Mouse (Mus musculus): ENCODE results near the gene Mb21d2. TPM values are rescaled to one million over a fixed set of nuclear protein-coding genes. Genes with fewer than 3 reads are reported as not detected.

Mb21d2 gene
- total RNA-seq, 2 experiments from 2014 or later, result 11.4 to 12.5 TPM

DNA sequence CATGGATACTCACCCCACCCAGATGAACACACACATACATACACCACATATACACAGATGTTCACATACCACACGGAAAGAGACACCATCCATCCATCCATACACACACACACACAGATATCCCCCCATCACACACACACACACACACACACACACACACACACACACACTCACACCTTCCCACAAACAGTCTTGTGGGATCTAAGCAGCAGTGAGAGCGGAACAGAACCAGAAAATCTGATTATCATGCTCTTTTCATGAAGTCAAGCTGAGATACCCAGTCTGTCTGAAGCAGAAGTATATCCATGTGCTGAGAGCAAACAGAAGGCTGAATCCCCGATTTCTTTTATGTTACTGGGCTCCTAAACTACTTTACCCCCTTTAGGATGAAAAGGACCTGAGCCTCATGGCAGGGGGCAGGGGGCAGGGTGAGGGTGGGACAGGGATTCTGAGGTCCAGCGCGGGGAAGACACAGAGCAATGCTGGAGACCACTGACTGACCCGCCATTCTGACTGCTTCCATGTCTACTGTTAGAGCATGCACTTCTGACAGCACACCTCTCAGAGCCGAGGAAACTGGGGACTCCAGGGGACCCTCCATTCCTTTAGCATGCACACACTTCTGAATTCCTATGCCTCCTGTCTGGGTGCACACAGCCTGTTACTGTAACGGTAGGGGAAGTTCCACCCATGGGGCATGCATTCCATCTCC, 62.7 kb downstream of the Mb21d2 start:
- DNase-seq (ENCODE audit: low spot score in 2 of 2), result no peak

- DNase-seq (ENCODE audit: low spot score in 2 of 2), result no peak
These were observed 65.9 kb downstream of the Mb21d2 start for GRCm38 (mm10) chr16:28863616-28864015.

- no peak for DNase-seq (ENCODE audit: low spot score in 2 of 2)
These were observed 67.4 kb downstream of the Mb21d2 start for GRCm38 (mm10) chr16:28862093-28862492.

GRCm38 (mm10) chr16:28859678-28860077, 69.8 kb downstream of the Mb21d2 start:
- no peak for DNase-seq (ENCODE audit: low spot score in 2 of 2)

GRCm38 (mm10) chr16:28859009-28859288, 70.5 kb downstream of the Mb21d2 start:
- DNase-seq (ENCODE audit: low spot score in 2 of 2), result no peak

DNA sequence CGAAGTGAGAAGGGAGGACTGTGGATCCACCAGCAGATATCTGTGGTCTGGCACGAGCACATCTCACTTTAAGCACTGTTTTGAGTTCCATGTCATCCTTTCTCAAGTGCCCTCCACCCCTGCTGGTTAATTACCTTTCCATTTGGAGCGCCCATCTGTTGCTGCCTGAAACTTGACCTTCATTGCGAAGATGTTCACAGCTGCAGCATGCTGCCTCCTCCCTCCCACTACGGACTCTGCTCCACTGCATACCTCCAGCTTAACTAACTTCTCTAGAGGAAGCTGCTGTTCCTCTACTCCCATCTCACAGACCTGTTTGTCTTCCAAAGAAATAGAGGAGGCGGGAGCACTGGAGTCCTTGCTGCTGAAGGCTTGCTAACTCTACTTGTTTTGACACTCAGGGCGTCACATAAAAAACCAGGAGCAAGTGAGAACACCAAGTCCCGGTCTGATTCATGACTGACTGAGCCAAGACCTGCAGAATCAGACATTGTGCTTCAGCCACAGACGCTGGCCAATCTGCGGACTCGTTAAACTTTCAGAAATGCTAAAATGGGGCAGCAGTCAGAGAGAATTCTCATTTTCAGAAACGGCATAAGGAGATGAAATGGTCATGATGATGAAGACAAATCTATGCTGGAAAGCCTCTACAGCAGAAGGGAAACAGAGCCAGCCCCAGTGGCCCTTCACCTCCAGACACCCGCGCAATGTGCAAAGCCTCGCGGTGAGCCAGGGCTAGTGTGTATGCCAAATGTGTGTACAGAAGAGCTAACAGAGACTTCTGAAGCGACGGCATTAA, 71.1 kb downstream of the Mb21d2 start:
- no peak for DNase-seq (ENCODE audit: low spot score in 2 of 2)

- DNase-seq (ENCODE audit: low spot score in 2 of 2), result no peak
These were observed 78.1 kb downstream of the Mb21d2 start for GRCm38 (mm10) chr16:28851409-28851821.

GRCm38 (mm10) chr16:28850881-28851280, 78.6 kb downstream of the Mb21d2 start:
- no peak for DNase-seq (ENCODE audit: low spot score in 2 of 2)

DNA sequence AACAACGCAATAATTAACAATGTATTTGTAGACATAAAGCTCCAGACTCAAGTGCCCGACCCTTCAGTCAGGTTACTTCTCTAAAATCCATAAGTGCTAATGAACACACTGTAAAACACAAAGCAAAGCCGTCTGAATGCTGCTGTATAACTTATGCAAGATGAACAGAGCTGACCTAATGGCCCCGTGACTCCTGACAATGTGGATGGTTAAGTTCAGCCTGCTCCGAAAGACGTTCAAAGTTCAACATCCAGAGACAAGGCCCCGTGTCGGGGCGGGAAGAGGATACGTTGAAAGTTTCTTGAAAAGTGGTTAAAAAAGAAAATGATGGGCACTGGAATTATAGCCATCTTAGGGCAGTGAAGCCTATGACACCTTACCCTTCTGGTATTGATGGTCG, 83.3 kb downstream of the Mb21d2 start:
- DNase-seq (ENCODE audit: low spot score in 2 of 2), result no peak

DNA sequence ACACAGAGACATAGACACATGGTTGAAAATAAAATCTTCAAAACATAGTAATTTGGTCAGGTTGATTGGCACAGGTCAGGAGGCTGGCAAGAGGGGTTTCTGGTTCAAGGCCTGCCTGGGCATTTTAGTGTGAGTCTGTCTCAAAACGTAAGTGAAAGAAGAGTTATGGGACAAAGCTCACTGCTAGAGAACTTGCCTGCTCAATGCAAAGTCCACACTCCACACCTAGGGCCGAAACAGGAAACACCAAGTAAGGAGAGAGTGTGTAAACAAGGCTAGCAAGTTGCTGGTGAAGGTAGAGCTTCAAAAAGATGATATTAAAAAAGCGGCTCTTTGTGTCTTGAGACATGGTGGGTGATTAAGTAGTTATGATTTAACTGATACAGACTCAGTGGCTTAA, 84.1 kb downstream of the Mb21d2 start:
- no peak for DNase-seq (ENCODE audit: low spot score in 2 of 2)

DNA sequence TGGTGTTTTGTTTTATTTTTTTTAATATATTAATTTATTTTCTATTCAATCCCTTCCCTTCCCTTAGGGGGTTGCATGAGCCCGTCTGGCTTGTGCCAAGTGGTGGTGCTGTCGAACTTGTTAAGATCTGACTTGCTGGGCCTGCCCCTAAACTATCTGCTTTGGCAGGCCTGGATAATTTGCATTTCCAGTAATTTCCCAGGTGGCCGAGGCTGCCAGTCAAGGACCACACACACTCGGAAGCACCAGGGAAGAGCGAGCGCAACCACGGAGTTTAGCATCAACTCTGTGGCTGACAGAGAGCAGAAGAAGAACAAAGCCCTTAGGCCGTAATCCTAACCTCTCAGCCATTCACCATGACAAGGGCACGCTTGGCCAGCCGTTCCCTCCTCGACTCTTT, 88.4 kb downstream of the Mb21d2 start:
- no peak for DNase-seq (ENCODE audit: low spot score in 2 of 2)

GRCm38 (mm10) chr16:28840075-28840974, 89.1 kb downstream of the Mb21d2 start:
- DNase-seq (ENCODE audit: low spot score in 2 of 2), result peak; percentile 45 to 55

GRCm38 (mm10) chr16:28839575-28839974, 89.9 kb downstream of the Mb21d2 start:
- DNase-seq (ENCODE audit: low spot score in 2 of 2), result no peak

- DNase-seq (ENCODE audit: low spot score in 2 of 2), result peak in 1 of 2 experiments; percentile 46
These were observed 91.5 kb downstream of the Mb21d2 start for GRCm38 (mm10) chr16:28838016-28838415.

DNA sequence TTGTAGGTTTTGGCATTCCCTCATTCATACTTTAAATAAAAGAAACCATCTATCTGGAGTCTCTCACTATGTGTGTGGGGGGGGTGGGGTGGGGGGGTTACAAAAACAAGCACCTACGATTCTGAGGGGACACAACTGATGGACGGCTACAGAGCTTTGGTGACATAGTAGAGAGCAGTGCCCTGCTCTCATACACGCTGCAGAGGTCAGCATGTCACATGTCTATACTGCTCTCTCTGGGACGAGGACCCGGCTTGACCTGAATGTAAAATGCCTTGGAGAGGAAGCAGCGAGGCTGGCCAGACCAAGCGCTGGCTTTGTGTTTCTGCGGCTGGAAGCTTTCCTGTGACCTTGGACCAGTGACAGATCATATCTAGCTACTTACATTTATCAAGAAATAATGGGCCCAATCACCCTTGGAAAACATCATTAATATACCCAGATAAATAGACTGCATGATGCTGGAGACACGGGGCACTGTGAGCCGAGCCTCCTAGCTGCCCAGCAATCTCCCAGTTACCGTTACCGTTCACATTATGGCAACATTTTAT, 97.3 kb downstream of the Mb21d2 start:
- no peak for DNase-seq (ENCODE audit: low spot score in 2 of 2)

GRCm38 (mm10) chr16:28829263-28829955, 100.1 kb downstream of the Mb21d2 start:
- DNase-seq (ENCODE audit: low spot score in 2 of 2), result no peak

- no peak for DNase-seq (ENCODE audit: low spot score in 2 of 2)
These were observed 104.7 kb downstream of the Mb21d2 start for GRCm38 (mm10) chr16:28824781-28825180.

GRCm38 (mm10) chr16:28821774-28822173, 107.7 kb downstream of the Mb21d2 start:
- no peak for DNase-seq (ENCODE audit: low spot score in 2 of 2)

- no peak for DNase-seq (ENCODE audit: low spot score in 2 of 2)
These were observed 110.7 kb downstream of the Mb21d2 start for GRCm38 (mm10) chr16:28818749-28819285.

DNA sequence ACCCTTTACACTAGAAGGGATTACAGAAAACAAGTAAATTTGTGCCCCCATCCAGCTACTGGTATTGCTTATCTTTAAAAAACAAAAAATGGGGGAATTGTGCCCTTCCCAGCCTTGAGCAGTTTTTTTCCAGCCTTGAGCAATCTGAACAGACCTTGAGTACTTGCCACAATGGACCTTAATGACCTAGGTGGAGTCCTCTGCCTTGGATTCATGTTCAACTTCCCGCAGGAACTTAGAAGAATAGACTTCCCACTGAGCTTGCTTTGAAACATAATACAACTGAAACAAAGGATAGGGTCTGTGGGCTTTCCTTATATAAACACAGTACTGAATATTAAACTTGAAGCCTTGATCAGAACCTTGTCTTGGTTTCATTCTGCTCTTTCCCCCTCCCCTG, 116.2 kb downstream of the Mb21d2 start:
- no peak for DNase-seq (ENCODE audit: low spot score in 2 of 2)

- no peak for DNase-seq (ENCODE audit: low spot score in 2 of 2)
These were observed 120.4 kb downstream of the Mb21d2 start for GRCm38 (mm10) chr16:28809089-28809488.
